Mouse (Mus musculus): ENCODE data around the gene Mfsd13b. TPM values are rescaled to one million over a fixed set of nuclear protein-coding genes. Genes with fewer than 3 reads are reported as not detected.

Gene Mfsd13b
- polyA plus RNA-seq, 1 experiment from 2014 or later, result not detected

GRCm38 (mm10) chr7:120974001-120974400 is 8.3 kb upstream of the Mfsd13b start:
- peak; percentile 40 for DNase-seq (ENCODE audit: low spot score)
- H3K4me1 ChIP-seq (ENCODE audit: control insufficient read depth, insufficient read depth, low read length), result peaks cover 10% of the 10 kb centered on the region
- H3K4me2 ChIP-seq (ENCODE audit: low read depth, low read length), result no peak overlapping the region
- ATAC-seq (ENCODE audit: low read depth), result no peak
- peaks cover 8% of the 10 kb centered on the region; the same call in 1 of the 2 replicates for H3K36me3 ChIP-seq (ENCODE audit: control insufficient read depth, insufficient read depth, low read length)
- no peaks in the 10 kb centered on the region for H3K9me3 ChIP-seq (ENCODE audit: control insufficient read depth, low read length)
- no peak overlapping the region for H3K4me3 ChIP-seq (ENCODE audit: low read depth, low read length)
- no peaks in the 10 kb centered on the region for H3K27me3 ChIP-seq (replicated peaks; ENCODE audit: control insufficient read depth, insufficient read depth, low read length)
- H3K9ac ChIP-seq (ENCODE audit: low read depth, low read length), result no peak overlapping the region
- H3K27ac ChIP-seq (replicated peaks; ENCODE audit: low read depth, low read length), result no peak overlapping the region
- WGBS, result 81% methylated on average over 3 of the region's 3 CpGs

- Histone ChIP-seq H3K4me2 (ENCODE audit: low read depth, low read length) (no peak overlapping the region), H3K9me3 (ENCODE audit: control insufficient read depth, low read length) (no peaks in the 10 kb centered on the region)
- peak; percentile 41 for ATAC-seq (ENCODE audit: low read depth)
Observed at GRCm38 (mm10) chr7:120977063-120977462, 5.2 kb upstream of the Mfsd13b start.

GRCm38 (mm10) chr7:120980041-120980440 is 2.3 kb upstream of the Mfsd13b start:
- WGBS, result 88% methylated on average over 4 of the region's 4 CpGs
- no peak overlapping the region for H3K9ac ChIP-seq (ENCODE audit: low read depth, low read length)
- no peaks in the 10 kb centered on the region for H3K27me3 ChIP-seq (replicated peaks; ENCODE audit: control insufficient read depth, insufficient read depth, low read length)
- no peaks in the 10 kb centered on the region for H3K36me3 ChIP-seq (ENCODE audit: control insufficient read depth, insufficient read depth, low read length)
- H3K4me1 ChIP-seq (ENCODE audit: control insufficient read depth, insufficient read depth, low read length), result peaks cover 22% of the 10 kb centered on the region
- ATAC-seq (ENCODE audit: low read depth), result no peak
- no peak for DNase-seq (ENCODE audit: low spot score)
- no peak overlapping the region for H3K4me3 ChIP-seq (ENCODE audit: low read depth, low read length)
- H3K27ac ChIP-seq (replicated peaks; ENCODE audit: low read depth, low read length), result no peak overlapping the region
- H3K9me3 ChIP-seq (ENCODE audit: control insufficient read depth, low read length), result no peaks in the 10 kb centered on the region
- H3K4me2 ChIP-seq (ENCODE audit: low read depth, low read length), result peak overlapping the region; percentile 75; the same call in 1 of the 2 replicates

More at GRCm38 (mm10) chr7:120977063-120977462, 5.2 kb upstream of the Mfsd13b start:
- WGBS, result 34% methylated on average over 7 of the region's 7 CpGs
- Histone ChIP-seq H3K27ac (replicated peaks; ENCODE audit: low read depth, low read length) (no peak overlapping the region), H3K27me3 (replicated peaks; ENCODE audit: control insufficient read depth, insufficient read depth, low read length) (no peaks in the 10 kb centered on the region), H3K4me3 (ENCODE audit: low read depth, low read length) (no peak overlapping the region), H3K4me1 (ENCODE audit: control insufficient read depth, insufficient read depth, low read length) (peaks cover 16% of the 10 kb centered on the region), H3K36me3 (ENCODE audit: control insufficient read depth, insufficient read depth, low read length) (no peaks in the 10 kb centered on the region), H3K9ac (ENCODE audit: low read depth, low read length) (no peak overlapping the region)
- DNase-seq (ENCODE audit: low spot score), result peak; percentile 76

DNA sequence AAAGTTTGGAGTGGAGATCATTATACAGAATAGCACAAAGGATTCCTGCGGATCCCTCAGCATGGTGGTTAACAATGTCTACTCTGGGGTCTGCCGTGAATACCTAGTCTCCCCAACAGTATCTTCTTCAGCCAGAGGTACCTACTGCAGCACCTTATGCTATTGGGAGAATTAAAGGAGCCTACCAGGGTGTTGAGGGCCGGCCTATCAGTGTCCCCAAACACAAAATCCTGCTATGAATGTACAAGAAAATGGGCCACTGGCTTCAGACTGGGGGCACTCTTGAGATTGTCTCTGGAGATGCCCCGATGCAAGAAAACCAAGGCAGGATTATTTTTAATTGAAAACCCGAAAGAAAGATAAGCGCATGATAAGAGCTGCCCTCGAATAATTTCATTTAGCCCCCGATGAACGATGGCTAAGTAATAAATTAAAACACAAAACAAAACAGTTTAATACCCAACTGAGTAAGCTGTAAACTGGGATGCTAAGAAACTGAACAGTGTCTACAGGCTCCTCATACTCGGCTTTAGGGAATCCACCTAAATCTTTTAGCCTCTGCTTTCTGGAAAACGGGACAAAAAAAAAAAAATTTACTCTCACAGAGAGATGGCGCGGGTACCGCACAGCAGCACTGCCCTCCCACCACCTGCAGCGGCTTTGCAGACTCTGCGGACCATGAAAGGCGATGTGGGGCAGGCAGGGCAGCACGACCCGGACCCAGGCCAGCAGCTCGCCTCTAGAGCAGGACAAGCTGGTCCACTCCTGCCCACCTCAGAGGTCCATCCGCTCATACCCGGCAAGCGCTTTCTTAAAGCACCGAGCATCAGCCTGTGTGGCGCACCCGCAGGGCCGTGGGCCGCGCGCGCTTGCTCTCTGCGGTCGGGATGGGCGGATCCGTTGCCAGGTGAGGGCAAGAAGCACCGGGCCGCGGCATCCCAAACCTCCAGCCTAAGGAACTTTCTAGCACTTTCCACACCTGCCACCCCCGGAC is 1.1 kb upstream of the Mfsd13b start:
- peak overlapping the region; percentile 75 for H3K4me2 ChIP-seq (ENCODE audit: low read depth, low read length)
- WGBS, result 6% methylated on average over 33 of the region's 39 CpGs
- peak overlapping the region; percentile 83 for H3K9ac ChIP-seq (ENCODE audit: low read depth, low read length)
- H3K4me1 ChIP-seq (ENCODE audit: control insufficient read depth, insufficient read depth, low read length), result peaks cover 22% of the 10 kb centered on the region
- DNase-seq (ENCODE audit: low spot score), result peak; percentile 35
- no peaks in the 10 kb centered on the region for H3K27me3 ChIP-seq (replicated peaks; ENCODE audit: control insufficient read depth, insufficient read depth, low read length)
- ATAC-seq (ENCODE audit: low read depth), result peak; percentile 35
- H3K4me3 ChIP-seq (ENCODE audit: low read depth, low read length), result peak overlapping the region; percentile 72
- H3K9me3 ChIP-seq (ENCODE audit: control insufficient read depth, low read length), result no peaks in the 10 kb centered on the region
- H3K36me3 ChIP-seq (ENCODE audit: control insufficient read depth, insufficient read depth, low read length), result no peaks in the 10 kb centered on the region
- peak overlapping the region; percentile 50 for H3K27ac ChIP-seq (replicated peaks; ENCODE audit: low read depth, low read length)

- ATAC-seq (ENCODE audit: low read depth) (no peak), DNase-seq (ENCODE audit: low spot score) (peak; percentile 22)
- peak overlapping the region; percentile 87 for H3K4me2 ChIP-seq (ENCODE audit: low read depth, low read length)
- peak overlapping the region; percentile 72 for H3K4me3 ChIP-seq (ENCODE audit: low read depth, low read length)
- no peaks in the 10 kb centered on the region for H3K9me3 ChIP-seq (ENCODE audit: control insufficient read depth, low read length)
- H3K27me3 ChIP-seq (replicated peaks; ENCODE audit: control insufficient read depth, insufficient read depth, low read length), result no peaks in the 10 kb centered on the region
- H3K9ac ChIP-seq (ENCODE audit: low read depth, low read length), result peak overlapping the region; percentile 77
- no peaks in the 10 kb centered on the region for H3K36me3 ChIP-seq (ENCODE audit: control insufficient read depth, insufficient read depth, low read length)
- H3K27ac ChIP-seq (replicated peaks; ENCODE audit: low read depth, low read length), result peak overlapping the region; percentile 56
- 8% methylated on average over 7 of the region's 7 CpGs for WGBS
- H3K4me1 ChIP-seq (ENCODE audit: control insufficient read depth, insufficient read depth, low read length), result peaks cover 16% of the 10 kb centered on the region
Observed at GRCm38 (mm10) chr7:120982968-120983367, 659 bp downstream of the Mfsd13b start.

- Histone ChIP-seq H3K9me3 (ENCODE audit: control insufficient read depth, low read length) (no peaks in the 10 kb centered on the region), H3K4me1 (ENCODE audit: control insufficient read depth, insufficient read depth, low read length) (no peaks in the 10 kb centered on the region), H3K4me2 (ENCODE audit: low read depth, low read length) (no peak overlapping the region), H3K36me3 (ENCODE audit: control insufficient read depth, insufficient read depth, low read length) (no peaks in the 10 kb centered on the region), H3K9ac (ENCODE audit: low read depth, low read length) (no peak overlapping the region), H3K27ac (replicated peaks; ENCODE audit: low read depth, low read length) (no peak overlapping the region), H3K4me3 (ENCODE audit: low read depth, low read length) (no peak overlapping the region), H3K27me3 (replicated peaks; ENCODE audit: control insufficient read depth, insufficient read depth, low read length) (no peaks in the 10 kb centered on the region)
- ATAC-seq (ENCODE audit: low read depth) (no peak), DNase-seq (ENCODE audit: low spot score) (no peak)
- 65% methylated on average over 8 of the region's 8 CpGs for WGBS
Observed at GRCm38 (mm10) chr7:120991191-120991590, 8.9 kb downstream of the Mfsd13b start.

- WGBS, result 64% methylated on average over 2 of the region's 2 CpGs
Observed at GRCm38 (mm10) chr7:120999021-120999530, 16.8 kb downstream of the Mfsd13b start.

GRCm38 (mm10) chr7:121000065-121000822 is 17.9 kb downstream of the Mfsd13b start:
- WGBS, result 69% methylated on average over 3 of the region's 3 CpGs
- no peak for ATAC-seq (ENCODE audit: low read depth)
- no peaks in the 10 kb centered on the region for H3K4me1 ChIP-seq (ENCODE audit: control insufficient read depth, insufficient read depth, low read length)

More at GRCm38 (mm10) chr7:120999021-120999530, 16.8 kb downstream of the Mfsd13b start:
- no peak overlapping the region for H3K4me2 ChIP-seq (ENCODE audit: low read depth, low read length)
- H3K36me3 ChIP-seq (ENCODE audit: control insufficient read depth, insufficient read depth, low read length), result no peaks in the 10 kb centered on the region
- H3K9ac ChIP-seq (ENCODE audit: low read depth, low read length), result no peak overlapping the region
- H3K4me1 ChIP-seq (ENCODE audit: control insufficient read depth, insufficient read depth, low read length), result no peaks in the 10 kb centered on the region
- H3K9me3 ChIP-seq (ENCODE audit: control insufficient read depth, low read length), result no peaks in the 10 kb centered on the region
- DNase-seq (ENCODE audit: low spot score) (no peak), ATAC-seq (ENCODE audit: low read depth) (no peak)
- no peak overlapping the region for H3K27ac ChIP-seq (replicated peaks; ENCODE audit: low read depth, low read length)
- H3K27me3 ChIP-seq (replicated peaks; ENCODE audit: control insufficient read depth, insufficient read depth, low read length), result no peaks in the 10 kb centered on the region
- H3K4me3 ChIP-seq (ENCODE audit: low read depth, low read length), result no peak overlapping the region

More at GRCm38 (mm10) chr7:121000065-121000822, 17.9 kb downstream of the Mfsd13b start:
- H3K9me3 ChIP-seq (ENCODE audit: control insufficient read depth, low read length), result no peaks in the 10 kb centered on the region
- no peak overlapping the region for H3K4me2 ChIP-seq (ENCODE audit: low read depth, low read length)
- H3K27me3 ChIP-seq (replicated peaks; ENCODE audit: control insufficient read depth, insufficient read depth, low read length), result no peaks in the 10 kb centered on the region
- H3K9ac ChIP-seq (ENCODE audit: low read depth, low read length), result no peak overlapping the region
- no peak for DNase-seq (ENCODE audit: low spot score)
- H3K4me3 ChIP-seq (ENCODE audit: low read depth, low read length), result no peak overlapping the region
- H3K36me3 ChIP-seq (ENCODE audit: control insufficient read depth, insufficient read depth, low read length), result no peaks in the 10 kb centered on the region
- no peak overlapping the region for H3K27ac ChIP-seq (replicated peaks; ENCODE audit: low read depth, low read length)
